Mouse (Mus musculus) G1E-ER4 (cell line): ENCODE measurements around the gene Coa4. TPM values are rescaled to one million over a fixed set of nuclear protein-coding genes. Genes with fewer than 3 reads are reported as not detected.

ENCODE experiments used
- GATA1 ChIP-seq: IDR thresholded peaks from one replicate; pipeline ENCODE4 v1.8.0; 2012; ENCODE audit warnings: low read length, inconsistent platforms
- polyA plus RNA-seq: library from polyadenylated mRNA; stranded (reverse); fragments of >175 nt; gene quantifications from 2 replicates; pipeline ENCODE4 v1.2.3, GENCODE M21; 2012

Gene Coa4
- 11.2 and 13.4 TPM in 2 replicates for polyA plus RNA-seq

DNA sequence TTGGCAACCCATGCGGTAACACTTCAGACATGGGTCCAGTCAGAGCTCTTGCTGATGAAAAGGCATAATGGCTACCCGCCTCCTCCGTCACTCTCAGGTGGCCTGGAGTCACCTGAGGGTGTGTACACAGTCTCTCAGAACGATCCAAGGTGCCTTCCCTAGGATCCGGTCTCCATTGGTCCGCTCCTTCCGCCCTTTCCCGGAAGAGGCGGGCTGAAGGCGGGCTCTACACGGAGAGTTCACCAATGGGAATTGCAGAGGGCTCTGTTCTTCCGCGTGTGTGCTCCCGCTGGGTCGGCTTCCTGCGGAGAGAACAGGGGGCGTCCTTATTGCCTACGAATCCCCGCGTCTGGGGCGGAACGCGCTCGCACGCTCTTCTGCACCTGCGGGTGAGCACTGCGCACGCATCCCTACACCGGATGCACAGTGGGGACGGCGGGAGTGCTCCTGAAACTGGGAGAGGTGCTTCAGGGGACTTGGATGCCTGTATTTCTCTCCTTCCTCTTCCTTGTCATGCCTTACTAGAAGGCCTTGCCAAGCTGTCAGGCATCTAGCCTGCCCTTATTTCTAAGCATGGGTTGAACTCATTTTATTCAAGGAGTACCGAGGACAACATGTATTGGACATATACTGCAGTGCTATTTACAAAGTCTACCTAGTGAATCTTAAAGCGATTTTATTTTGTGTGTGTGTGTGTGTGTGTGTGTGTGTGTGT is at the start of gene Coa4:
TSS of gene Coa4 (plus strand) at position 268 of the 715 bp plus-strand sequence.
- no peak for TF ChIP-seq GATA1

DNA sequence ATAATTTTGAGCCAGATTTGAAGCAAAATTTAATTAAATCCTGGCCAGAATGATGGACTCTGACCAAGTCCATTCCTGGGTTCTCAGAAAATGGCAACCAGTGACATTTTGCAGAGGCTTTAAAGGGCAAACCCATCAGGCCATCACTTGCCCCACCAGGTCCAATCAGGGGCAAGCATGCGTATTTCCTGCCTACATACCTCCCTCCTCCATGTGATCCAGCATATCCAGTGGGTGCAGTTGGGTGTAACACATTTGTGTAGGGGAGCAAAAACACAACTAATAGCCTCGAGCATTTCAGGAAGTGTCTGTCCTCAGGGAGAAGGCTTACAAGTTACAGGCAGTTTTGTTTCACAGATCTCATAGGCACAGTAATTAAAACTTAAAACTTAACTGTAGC is 49.6 kb upstream of the Coa4 start:
- no peak for TF ChIP-seq GATA1

DNA sequence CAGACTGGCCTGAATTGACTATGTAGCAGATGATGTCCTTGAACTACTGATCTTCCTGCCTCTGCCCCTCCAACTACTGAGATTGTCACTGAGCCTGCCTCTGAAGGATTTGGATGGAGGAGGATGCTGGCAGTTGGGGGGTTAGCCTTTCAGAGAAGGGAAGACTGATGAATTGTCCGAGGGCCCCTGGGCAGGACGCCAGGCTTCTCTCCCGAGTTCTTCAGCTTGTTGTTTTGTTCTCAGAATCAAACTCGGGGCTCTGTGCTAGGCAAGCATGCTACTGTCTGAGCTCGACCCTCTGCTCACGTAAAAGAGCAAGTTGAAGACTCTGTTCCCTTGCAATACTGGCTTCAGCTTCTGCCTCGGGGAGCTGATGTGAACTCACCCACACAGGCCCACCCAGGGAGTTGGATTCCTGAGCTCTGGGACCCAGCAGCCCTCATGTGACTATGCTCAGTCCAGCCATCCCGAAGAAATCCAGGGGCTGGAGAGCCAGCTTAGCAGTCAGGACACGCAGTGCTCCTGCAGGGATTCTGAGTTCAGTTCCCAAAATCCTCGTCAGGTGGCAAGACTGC is 48.3 kb upstream of the Coa4 start:
- no peak for TF ChIP-seq GATA1

DNA sequence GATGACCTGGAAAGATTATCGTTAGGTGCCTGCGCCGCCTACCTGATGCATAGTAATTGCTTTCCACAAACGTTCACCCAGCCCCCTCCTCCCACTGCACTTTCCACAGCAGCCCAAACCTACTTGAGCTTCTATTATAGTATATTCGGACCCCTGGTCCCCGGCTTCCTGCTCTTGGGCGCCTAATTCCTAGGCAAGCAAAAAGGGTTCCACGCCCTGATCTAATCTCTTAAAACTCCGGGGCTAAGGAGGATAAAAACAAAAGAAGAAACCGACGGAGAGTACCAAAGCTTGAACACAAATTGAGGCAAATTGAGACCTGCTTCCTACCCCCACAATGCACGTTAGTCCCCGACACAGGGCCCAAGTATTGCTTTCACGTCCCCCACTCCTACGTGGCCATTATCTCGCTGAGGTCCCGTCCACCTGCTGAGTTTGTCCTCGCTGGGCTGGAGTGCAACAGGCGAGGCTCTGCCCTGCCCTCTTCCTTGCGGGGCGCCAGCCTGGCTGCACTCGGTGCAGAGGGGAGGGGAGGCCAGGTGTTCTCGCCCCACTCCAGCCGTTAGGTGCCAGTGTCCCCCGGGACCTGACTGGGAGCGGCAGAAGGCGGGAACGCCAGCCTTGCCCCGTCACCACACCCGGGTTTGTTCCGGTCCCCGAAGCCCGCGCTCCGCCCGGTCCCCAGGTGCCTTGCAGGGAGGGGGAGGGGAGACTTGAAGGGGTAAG is 44.3 kb upstream of the Coa4 start:
- TF ChIP-seq GATA1 = no peak

DNA sequence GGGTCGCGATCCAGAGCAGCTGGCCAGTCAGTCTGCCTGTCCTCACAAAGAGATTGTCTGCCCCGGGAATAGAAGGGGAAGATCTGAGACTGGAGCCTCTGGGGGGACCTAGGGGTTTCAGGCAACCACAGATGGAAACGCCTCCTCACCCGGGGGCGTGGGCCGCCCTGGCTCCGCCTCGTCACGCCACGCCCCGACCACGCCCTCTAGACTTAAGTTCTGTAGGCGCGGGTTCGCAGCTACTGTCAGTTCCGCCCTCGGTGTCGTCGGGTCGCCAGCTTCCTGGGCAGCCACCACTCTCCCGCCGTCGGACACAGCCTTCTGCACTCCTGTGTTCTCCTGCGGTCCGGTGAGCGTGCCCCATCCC is 43.8 kb upstream of the Coa4 start, which contains the start of gene Ucp2:
TSS of gene Ucp2 (plus strand) at position 221 of the 367 bp plus-strand sequence.
- TF ChIP-seq GATA1 = no peak

- TF ChIP-seq GATA1 = no peak
Observed at GRCm38 (mm10) chr7:100493484-100494414, 43.1 kb upstream of the Coa4 start.

GRCm38 (mm10) chr7:100494415-100494831 is 42.4 kb upstream of the Coa4 start:
- no peak for TF ChIP-seq GATA1

DNA sequence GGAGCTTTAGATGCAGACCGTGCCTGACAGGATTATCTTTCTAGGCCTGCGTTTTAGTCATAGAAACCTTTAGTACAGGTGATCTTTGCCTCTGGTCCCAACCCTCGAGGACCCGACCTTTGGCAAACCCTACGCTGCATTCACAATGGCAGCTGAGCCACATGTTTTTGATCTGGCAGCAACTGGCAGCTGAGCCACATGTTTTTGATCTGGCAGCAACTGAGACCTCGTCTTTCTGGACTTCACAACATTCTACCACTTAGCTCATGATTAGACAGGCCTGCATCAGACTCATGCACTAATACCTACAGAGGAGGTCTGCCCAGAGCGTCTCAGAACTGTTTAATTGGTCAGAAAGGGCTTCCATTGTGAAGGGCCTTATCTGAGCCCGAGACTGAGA is 41.8 kb upstream of the Coa4 start:
- TF ChIP-seq GATA1 = no peak

DNA sequence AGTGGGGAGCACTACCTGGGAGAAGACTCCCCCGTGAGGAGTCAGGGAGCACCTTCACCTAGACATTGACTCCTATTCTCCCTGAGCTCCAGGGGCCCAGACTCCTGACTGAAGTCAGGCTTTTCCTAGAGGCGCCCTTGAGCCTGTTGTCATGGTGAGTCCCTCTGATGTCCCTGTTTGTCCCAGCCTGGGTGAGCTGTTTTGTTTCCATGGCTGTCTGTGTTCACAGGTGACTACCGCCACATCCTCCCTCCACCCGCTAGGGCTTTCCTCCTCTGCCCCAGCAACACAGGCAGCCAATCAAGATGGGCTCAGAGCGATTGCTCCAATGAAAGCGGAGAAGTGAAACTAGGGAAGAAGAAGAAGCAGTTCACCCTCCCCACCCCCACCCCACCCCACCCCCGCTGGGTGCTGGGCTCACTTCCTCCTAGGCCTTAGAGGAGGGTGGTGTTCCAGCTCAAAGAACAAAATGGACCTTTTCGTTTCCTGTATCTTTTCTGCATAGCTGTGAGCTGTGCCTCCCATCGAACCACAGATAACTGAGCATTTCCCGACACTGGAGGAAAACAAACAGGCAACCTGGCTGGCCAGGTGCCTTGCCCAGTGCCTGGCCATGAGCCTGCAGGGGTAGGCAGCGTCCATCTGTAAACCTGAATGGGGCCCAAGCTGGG is 41.2 kb upstream of the Coa4 start:
- no peak for TF ChIP-seq GATA1

DNA sequence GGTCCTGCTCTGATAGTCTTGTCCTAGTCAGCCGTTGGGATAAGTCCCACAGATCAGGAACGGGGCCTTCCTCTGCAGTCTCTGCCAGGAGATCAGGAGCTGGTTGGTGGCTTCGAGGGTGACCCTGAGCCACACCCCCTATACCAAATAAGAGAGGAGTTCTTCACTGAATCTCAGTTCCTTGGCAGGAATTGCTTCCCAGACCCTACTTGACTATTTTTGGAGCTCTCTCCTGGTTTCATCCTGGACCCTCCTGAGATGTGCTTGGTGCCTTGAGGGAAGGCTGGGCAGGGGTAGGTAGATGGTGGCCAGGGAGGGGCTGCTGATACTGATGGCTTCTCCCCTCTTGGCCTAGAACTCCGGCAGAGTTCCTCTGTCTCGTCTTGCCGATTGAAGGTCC is 40.5 kb upstream of the Coa4 start:
- TF ChIP-seq GATA1 = no peak

DNA sequence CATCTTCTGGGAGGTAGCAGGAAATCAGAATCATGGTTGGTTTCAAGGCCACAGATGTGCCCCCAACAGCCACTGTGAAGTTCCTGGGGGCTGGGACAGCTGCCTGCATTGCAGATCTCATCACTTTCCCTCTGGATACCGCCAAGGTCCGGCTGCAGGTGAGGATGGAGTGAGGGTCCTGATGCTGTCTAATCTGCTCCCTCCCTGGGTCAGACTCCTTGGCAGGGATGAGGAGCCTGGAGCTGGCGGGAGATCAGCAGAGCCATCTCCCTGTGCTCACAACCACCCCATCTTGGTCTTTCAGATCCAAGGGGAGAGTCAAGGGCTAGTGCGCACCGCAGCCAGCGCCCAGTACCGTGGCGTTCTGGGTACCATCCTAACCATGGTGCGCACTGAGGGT is 40.1 kb upstream of the Coa4 start:
- no peak for TF ChIP-seq GATA1

GRCm38 (mm10) chr7:100497402-100497801 is 39.5 kb upstream of the Coa4 start:
- TF ChIP-seq GATA1 = no peak

- TF ChIP-seq GATA1 = no peak
Observed at GRCm38 (mm10) chr7:100497982-100498381, 38.9 kb upstream of the Coa4 start.

DNA sequence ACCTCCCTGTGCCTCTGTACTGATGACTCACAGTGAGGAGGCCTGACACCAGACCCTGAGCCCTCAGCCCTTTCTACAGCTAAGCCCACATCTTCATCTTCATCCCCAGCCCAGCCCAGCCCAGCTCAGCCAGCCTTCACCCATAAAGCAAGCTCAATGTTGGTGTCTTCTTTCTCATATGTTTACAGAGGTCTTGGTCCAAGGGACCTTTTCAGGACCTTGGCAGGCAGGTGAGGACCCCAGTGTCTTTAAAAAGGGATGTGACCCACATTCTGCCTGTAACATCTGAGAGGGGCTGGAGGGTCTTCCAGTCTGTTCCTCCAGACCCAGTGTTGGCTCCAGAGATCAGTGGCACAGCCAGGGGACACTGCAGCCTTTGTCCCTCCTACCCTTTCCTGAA is 37.4 kb upstream of the Coa4 start:
- TF ChIP-seq GATA1 = no peak
